Mouse (Mus musculus) MEL-GATA-1-ER (cell line): ENCODE data around the gene Foxn2.
"Not testable (repeated sequence)": the region's sequence is repeated elsewhere in the genome, so short reads cannot be mapped to it uniquely, and the experiment has no call there.

ENCODE experiments used
- DNase-seq: peaks from one replicate; pipeline ENCODE4 v3.0.0-alpha.2; 2012; ENCODE audit warnings: low read depth; ENCODE audit errors: extremely low read depth

The Foxn2 gene

DNA sequence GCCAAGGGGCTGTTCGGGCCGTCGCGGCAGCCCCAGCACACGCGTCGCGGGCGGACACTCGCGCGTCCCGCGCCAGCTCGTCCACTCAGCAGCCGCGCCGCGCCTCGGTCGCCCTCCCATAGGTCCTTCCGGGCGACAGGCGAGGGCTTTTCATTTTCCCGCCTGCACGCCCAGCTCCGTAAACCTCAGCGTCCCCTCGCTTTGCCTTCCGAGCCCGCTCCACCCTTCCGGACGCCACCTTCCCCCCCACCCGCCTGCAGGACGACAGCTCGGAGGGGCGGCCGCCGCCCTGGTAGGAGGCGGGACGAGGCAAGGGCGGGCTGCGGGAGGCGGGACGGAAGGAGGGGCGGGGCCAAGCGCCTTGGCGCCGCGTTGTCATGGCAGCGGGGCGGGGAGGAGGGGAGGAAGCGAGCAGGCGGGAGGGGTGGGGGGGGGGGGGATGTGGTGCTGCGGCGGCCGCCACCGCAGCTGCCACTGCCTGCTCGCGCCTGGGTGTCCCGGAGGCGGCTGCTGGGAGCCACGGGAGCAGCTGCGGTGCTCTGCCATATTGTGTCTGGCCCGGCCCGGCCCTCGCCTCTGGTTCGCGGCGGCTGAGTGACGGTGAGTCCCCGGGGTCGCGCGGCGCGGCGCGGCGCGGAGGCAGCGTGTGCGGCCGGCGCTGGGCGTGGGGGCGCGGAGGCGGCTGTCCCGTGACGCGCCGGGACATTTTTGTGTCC, at the start of gene Foxn2:
Gene Foxn2 (plus strand): TSS at position 427 of the 716 bp plus-strand sequence.
- DNase-seq: peak; percentile 78

- no peak for DNase-seq
Observed at GRCm38 (mm10) chr17:88397501-88397900, 43.0 kb upstream of the Foxn2 start.

GRCm38 (mm10) chr17:88398090-88398489, 42.4 kb upstream of the Foxn2 start:
- no peak for DNase-seq

DNA sequence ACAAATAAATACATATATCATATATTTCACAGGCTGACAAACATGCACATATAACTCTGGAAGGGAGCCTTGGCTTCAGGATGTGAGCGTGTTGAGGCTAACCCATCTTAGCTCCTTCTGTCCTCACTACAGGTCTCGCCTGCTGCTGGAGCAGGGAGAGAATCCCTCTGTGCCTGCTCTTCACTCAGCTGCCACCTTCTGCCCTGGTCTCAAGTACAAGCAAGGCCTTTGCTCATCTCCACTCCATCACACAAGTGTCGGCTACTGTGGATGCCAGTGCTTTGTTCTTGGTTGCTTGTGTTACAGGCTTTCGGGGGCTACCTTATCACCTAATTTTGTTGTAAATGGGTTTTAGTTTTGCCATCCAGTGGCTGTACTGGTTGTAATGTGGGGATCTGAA, 41.7 kb upstream of the Foxn2 start:
- no peak for DNase-seq

- no peak for DNase-seq
Observed at GRCm38 (mm10) chr17:88400122-88400521, 40.4 kb upstream of the Foxn2 start.

GRCm38 (mm10) chr17:88400702-88401475, 39.6 kb upstream of the Foxn2 start:
- no peak for DNase-seq

GRCm38 (mm10) chr17:88403269-88403668, 37.2 kb upstream of the Foxn2 start:
- DNase-seq: no peak

GRCm38 (mm10) chr17:88404471-88404870, 36.0 kb upstream of the Foxn2 start:
- no peak for DNase-seq

GRCm38 (mm10) chr17:88405076-88405475, 35.4 kb upstream of the Foxn2 start:
- DNase-seq: no peak

GRCm38 (mm10) chr17:88409706-88410105, 30.8 kb upstream of the Foxn2 start:
- DNase-seq: no peak

DNA sequence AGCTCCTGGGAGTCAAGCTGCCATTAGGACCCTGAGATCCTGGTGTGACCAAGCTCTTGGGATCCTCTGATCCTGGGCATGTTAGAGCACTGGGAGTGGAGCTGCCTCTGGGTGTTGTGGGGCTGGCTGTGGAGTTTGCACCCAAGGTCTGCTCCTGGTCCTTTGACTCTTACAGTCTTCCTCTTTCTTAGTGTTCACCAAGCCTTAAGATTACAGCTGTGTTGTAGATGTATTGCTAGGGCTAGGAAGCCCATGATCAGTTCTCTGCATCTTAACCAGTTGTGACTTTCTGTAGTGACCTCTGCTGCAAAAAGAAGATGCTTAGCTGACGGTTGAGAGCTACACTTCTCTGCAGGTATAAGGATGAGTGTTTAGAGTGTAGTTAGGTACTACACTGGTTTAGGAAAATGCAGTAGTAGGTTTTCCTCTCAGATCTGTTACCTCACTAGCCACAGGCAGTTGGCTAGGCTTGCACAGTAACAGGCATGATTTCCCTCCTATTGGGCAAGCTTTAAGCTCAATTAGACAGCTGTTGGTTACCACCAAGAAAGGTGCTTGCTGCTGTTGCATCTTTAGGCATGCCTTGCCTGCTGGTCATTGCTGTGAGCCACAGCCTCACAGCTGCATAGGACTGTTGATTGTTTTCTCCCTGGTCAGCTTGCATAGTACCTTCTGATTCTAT, 27.2 kb upstream of the Foxn2 start:
- DNase-seq: no peak

DNA sequence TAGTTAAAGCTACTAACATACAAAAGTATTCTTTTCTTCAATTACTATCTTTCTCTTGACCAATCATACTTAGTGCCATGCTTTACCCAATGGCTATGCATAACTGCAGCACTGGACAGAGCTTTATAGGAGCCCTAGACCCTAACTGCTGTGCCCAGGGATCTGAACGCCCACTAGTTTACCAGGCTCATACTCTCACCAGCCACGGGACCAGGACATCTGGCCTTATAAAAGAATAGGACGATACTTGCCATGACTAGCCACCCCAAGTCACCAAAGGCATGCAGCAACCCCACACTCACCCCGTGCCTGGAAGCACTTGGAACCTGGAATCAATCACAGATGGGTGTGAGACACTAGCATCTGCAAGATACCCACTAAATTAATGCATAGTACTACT, 20.1 kb upstream of the Foxn2 start:
- no peak for DNase-seq

DNA sequence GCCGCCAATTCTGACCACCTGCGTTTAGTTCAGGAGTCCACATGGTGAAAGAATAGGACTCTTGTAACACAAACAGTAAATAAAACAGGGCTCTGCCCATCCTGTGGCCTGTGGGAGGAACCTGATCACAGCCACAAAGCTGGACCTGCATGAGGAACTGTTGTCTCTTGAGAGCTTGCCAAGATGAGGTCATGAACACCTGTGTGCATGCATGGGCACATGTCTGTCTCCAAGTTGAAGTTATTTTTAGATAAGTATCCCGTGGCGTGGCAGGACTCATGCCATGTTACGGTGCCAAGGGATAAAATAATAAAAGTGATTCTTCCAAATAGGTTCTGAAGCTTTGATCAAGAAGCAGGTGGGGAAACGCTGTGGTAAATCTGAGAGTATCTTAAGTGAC, 19.3 kb upstream of the Foxn2 start:
- DNase-seq: no peak

GRCm38 (mm10) chr17:88430719-88431118, 9.8 kb upstream of the Foxn2 start:
- peak; percentile 65 for DNase-seq

DNA sequence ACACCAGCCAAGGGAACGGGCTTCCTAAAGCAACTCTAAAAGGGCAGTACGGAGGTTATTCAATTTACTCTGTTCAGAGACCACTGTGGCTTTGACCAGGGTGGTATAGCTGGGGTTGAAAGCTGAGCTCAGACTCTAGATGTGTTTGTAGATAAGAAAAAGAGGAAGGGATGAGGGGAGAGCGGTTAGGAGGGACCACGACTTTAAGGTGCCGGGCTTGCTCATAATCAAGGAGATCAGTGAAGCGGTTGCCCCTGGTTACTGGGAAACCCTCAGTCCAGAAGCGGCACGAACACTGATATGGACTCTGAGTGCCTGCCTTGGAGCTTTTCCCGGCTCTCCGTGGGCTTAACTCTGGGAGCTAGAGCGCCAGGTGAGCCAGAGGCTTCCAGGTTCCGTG, 9.0 kb upstream of the Foxn2 start:
- no peak for DNase-seq

- peak; percentile 65 for DNase-seq
Observed at GRCm38 (mm10) chr17:88431987-88432386, 8.5 kb upstream of the Foxn2 start.

GRCm38 (mm10) chr17:88435322-88435721, 5.2 kb upstream of the Foxn2 start:
- no peak for DNase-seq

DNA sequence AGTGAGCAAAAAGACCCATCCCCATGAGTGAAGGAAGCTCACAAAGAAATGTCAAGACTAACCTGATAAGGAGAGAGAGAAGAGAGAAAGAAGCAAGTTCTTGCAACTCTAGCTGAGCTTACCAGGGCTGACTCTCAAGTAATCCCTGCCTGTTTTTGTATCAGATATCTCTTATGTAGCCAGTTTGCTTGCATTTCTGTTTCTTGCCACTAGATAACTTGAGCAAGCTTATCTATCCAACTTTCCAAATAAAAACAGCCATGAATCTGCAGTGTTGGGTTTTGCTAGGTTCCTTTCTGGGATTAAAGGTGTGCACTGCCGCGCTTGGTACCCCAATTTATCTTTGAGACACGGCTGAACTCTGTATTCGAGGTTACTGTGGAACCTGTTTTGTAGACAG, 4.2 kb upstream of the Foxn2 start:
- no peak for DNase-seq

DNA sequence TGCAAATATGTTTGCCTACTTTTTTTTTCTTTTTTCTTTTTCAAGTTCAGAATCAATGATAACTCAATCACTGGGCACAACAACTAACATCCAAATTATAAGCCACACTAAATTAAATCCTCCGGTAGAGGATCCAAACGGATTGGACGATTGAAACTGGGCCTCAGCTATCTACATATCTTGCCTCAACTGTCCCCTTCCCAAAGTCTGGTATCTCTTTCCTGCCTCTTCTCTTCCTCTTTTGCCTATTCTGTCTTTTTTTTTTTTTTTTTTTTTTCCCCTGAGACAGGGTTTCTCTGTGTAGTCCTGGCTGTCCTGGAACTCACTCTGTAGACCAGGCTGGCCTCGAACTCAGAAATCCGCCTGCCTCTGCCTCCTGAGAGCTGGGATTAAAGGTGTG, 3.8 kb upstream of the Foxn2 start:
- DNase-seq: not testable (repeated sequence)

DNA sequence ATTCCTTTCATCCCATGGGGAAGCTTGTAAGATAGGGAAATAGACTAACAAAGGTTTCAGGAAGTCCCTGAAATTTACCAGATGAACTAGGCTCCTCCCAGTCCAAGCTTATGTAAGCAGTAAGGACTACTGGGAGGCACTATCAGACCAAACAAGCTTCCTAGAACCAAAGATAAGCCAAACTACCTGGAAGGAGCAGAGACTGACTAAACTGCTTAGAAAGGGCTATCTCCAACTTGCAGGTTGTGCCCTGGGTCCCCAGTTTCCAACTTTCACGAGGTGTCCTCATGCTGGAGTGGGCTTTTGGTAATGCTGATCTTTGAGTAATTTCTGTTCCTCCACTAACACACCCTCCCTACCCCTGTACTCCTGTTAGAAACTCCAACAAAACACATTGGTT, 3.1 kb upstream of the Foxn2 start:
- no peak for DNase-seq

- DNase-seq: no peak
Observed at GRCm38 (mm10) chr17:88439536-88440050, 918 bp upstream of the Foxn2 start.

DNA sequence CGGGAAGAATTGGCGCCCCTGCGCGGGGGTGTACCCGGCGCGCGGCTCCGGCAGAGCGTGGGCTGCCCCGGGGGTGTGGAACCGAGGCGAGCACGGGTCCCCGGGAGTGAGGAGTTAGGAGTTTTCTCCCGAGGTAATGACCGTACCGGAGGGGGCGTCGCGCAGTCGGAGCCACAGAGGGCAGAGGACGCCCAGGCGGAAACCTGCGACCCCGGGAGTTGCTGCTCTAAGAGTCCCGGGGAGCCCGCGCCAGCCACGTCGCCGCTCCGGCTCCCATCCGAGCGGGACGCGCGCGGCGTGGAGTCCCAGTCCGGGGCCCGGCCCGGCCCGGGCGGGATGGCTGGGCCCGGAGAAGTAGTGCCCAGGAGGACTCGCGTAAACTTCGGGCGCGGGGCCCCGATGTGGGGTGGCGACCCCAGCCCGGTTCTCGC, 505 bp downstream of the Foxn2 start:
- no peak for DNase-seq
